Mouse (Mus musculus) right cerebral cortex, adult 2 months (tissue): ENCODE data around the gene Mavs.
A peak's percentile ranks its signal among the peaks of the same experiment; 100 is the strongest.

ENCODE experiments used
- DNase-seq, 2 experiments: peaks; one replicate each; pipeline ENCODE4 v3.0.0; 2021 to 2022; ENCODE audit warnings: low spot score in 2 of 2

The Mavs gene

GRCm38 (mm10) chr2:131261481-131262212, 27.8 kb downstream of the Mavs start:
- DNase-seq, result peak in 1 of 2 experiments; percentile 64

DNA sequence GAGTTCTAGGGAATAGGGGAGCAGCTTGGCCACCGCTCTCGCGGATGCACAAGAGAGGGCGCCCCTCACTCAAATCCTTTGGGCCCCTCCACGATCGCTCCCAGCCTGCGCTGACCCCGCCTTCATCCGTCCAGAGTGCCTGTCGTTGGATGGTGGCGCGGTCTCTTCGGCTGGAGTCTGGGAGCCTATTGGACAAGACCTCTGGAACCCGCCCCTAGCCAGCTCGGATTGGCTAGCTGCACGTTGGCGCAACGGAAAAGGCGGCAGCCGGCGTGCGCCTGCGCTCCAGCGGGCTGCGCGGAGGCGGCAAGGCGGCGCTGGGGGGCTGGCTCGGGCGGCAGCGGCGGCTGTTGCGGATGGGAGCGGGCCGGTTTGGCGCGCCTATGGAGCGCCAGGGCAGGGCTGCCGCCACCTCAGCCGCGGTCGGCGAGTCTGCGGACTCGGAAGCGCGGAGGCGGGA, 28.4 kb downstream of the Mavs start, which contains the start of gene Pank2:
Gene Pank2 (plus strand): TSS at position 283 of the 460 bp plus-strand sequence.
- DNase-seq, result peak; percentile 98

DNA sequence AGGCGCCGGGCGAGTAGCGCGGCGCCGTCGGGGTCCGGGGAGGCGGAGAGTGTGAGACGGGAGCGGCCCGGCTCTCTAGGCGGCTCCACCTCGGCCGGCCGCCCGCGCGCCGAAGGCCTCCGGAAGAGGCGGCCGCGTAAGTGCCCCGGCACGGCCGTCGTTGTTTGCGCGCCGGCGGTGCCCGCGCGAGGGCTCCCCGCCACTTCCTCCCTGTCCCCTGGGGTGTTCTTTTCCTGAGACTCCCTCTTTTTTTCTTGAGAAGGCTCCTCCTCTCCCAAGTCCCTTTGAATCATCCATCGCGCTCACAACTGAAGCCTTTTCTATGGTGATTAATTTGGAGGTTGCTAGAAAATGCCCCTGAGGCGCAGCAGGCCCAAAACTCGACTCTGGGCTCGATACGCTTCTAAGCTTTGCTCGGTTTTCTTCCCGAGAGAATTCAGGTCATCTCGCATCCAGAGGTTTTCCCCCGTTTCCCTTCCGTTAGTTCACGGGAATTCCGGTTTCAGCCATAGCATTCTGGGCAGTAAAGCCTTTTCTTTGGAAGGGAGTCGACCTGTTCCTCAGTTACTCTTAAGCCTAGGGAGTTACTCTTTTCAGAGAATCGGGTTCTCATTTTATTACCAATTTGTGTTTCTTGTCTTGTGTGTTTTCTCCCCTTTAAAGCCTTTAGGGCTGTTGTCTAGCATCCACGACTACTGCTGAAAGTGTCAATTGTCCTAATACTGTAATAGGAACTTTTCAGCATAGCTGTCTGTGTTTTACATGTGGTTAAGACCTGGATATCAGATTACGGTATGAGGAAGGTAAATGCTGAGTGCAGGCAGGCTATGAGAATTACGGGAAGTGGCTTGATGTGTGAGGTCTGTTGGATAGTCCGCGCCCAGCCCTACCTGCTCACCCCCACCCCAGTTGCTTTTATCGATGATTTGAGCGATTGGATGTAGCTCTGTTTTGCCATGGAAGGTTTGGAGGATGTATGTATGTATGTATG, 29.1 kb downstream of the Mavs start:
- DNase-seq, result peak; percentile 10 to 32

DNA sequence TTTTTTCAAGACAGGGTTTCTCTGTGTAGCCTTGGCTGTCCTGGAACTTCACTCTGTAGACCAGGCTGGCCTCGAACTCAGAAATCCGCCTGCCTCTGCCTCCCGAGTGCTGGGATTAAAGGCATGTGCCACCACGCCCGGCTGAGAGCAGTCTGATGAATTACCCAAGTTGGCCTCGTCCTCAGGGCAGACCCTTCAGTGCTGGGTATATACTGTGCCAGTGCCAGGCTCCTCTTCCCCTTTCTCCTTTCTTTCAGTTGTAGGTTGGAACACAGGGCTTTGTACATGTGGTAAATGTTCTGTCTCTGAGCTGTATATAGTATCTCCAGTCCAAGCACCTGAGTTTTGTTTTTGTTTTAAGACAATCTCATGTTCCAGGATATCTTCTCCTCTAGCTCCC, 30.2 kb downstream of the Mavs start:
- DNase-seq, result no peak

DNA sequence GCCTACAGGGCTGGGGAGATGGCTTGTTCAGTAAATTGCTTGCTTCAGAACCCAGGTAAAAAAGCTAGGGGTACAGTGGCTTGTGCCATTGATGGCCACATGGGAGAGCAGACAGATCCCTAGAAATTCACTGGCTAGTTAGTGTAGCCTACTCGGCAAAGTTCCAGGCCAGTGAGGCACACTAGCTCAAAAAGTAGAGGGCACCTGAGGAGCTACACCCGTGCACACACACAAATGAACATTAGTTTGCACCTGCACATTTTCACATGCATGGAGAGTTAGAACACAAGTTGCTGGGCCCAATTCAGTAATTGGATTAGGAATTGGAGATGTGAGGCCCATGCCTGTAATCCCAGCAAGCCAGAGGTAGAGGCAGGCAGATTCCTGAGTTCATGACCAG, 31.2 kb downstream of the Mavs start:
- no peak for DNase-seq

DNA sequence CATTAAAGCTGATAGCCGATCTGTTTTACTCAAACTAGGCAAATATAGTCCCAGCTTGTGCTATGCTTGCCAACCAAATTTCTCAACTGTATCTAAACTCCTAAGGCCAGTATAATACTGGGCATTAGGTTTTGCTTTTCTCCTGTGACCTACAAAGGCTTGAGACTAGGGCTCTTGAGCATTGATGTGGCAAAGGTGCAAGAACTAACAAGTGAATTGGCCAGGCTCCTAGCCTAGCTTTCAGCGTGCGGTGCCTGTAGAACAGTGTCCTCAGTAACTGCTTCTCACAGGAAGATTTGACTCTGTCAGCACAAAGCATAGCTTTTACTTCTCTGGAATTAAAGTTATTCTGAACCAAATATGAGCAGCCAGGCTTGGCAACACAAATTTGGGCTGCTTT, 41.6 kb downstream of the Mavs start:
- DNase-seq, result no peak

- no peak for DNase-seq
These were observed 42.9 kb downstream of the Mavs start for GRCm38 (mm10) chr2:131276722-131277121.

- DNase-seq, result no peak
These were observed 47.7 kb downstream of the Mavs start for GRCm38 (mm10) chr2:131281596-131281995.

DNA sequence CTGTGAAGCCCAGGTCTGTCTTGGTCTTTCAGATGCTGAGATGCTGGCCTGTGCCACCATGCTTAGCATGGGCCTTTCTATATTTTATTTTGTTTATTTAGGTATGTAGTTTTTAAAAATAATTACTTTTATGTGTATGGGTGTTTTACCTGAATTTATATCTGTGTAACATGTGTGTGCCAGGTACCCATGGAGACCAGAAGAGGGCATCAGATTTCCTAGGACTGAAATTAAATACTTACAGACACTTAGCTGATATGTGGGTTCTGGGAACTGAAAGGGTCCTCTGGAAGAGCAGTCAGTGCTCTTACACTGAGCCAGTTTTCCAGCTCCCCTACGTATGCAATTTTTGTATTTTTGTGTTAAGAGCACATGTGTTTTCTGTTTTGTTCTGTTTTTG, 52.4 kb downstream of the Mavs start:
- no peak for DNase-seq

- no peak for DNase-seq
These were observed 56.8 kb downstream of the Mavs start for GRCm38 (mm10) chr2:131290669-131291068.

- DNase-seq, result no peak
These were observed 62.9 kb downstream of the Mavs start for GRCm38 (mm10) chr2:131296746-131297261.
